Mouse (Mus musculus) lung, postnatal 0 days (tissue): ENCODE measurements at regions not wholly inside any gene's neighbourhood (a gene's known extent, or its start where the extent isn't known, plus 50 kb on each side); places are given as distances from the start of the nearest gene placed in this dataset.

Source experiments
- ATAC-seq: fragments of 200-750 bp; cut with Nextera tagmentation; 2 replicates; pipeline ENCODE4 v1.8.0; 2017; ENCODE audit warnings: moderate library complexity
- DNase-seq: peaks from one replicate; pipeline ENCODE4 v3.0.0-alpha.2; 2016; ENCODE audit warnings: low spot score
- H3K27ac ChIP-seq: fragments of 300-500 bp; sonication (generic); 2 replicates; pipeline ENCODE4 v1.5.1; 2014; ENCODE audit warnings: antibody characterized with exemption, mild to moderate bottlenecking, low read length, mixed read lengths
- H3K27me3 ChIP-seq: fragments of 300-500 bp; sonication (generic); replicated peaks from 2 replicates; pipeline ENCODE4 v1.6.1; 2014; ENCODE audit warnings: low read length, mixed read lengths; ENCODE audit not compliant: insufficient read depth
- H3K36me3 ChIP-seq: fragments of 300-500 bp; sonication (generic); 2 replicates; pipeline ENCODE4 v1.6.1; 2014; ENCODE audit warnings: low read length, mixed read lengths; ENCODE audit not compliant: insufficient read depth
- H3K4me1 ChIP-seq: fragments of 300-500 bp; sonication (generic); 2 replicates; pipeline ENCODE4 v1.6.1; 2014; ENCODE audit warnings: antibody characterized with exemption, low read depth, low read length, mixed read lengths; ENCODE audit not compliant: insufficient read depth
- H3K4me2 ChIP-seq: fragments of 300-500 bp; sonication (generic); replicated peaks from 2 replicates; pipeline ENCODE4 v1.6.1; 2014; ENCODE audit warnings: low read depth, mild to moderate bottlenecking, low read length, moderate library complexity, mixed read lengths
- H3K4me3 ChIP-seq: fragments of 300-500 bp; sonication (generic); 2 replicates; pipeline ENCODE4 v1.5.1; 2014; ENCODE audit warnings: low read depth, low read length
- H3K9ac ChIP-seq: fragments of 300-500 bp; sonication (generic); replicated peaks from 2 replicates; pipeline ENCODE4 v1.6.1; 2014; ENCODE audit warnings: low read depth, mild to moderate bottlenecking
- H3K9me3 ChIP-seq: fragments of 300-500 bp; sonication (generic); 2 replicates; pipeline ENCODE4 v1.6.1; 2016; ENCODE audit warnings: low read length, mixed read lengths
- CTCF ChIP-seq: IDR thresholded peaks from 2 replicates; pipeline ENCODE4 v1.5.1; 2016; ENCODE audit warnings: antibody characterized with exemption, mild to moderate bottlenecking
- EP300 ChIP-seq: IDR thresholded peaks from 2 replicates; pipeline ENCODE4 v1.6.1; 2016; ENCODE audit warnings: antibody characterized with exemption, mild to moderate bottlenecking, control low read depth
- WGBS: fragments of 180-500 bp; shearing (Covaris S2); extraction: QIAGEN DNeasy Blood & Tissue Kit; methylation state at CpG from one replicate; pipeline ENCODE4 v1.1.7; 2014; 5-methylcytosine and 5-hydroxymethylcytosine counted together

- peak; percentile 73 for DNase-seq
- peak; percentile 64 for TF ChIP-seq CTCF
- peak; percentile 42; the same call in 1 of the 2 replicates for TF ChIP-seq EP300
- Histone ChIP-seq H3K4me2 (no peak overlapping the region), H3K9ac (no peak overlapping the region), H3K27me3 (no peaks in the 10 kb centered on the region), H3K9me3 (no peaks in the 10 kb centered on the region), H3K36me3 (no peaks in the 10 kb centered on the region), H3K27ac (no peak overlapping the region), H3K4me3 (no peak overlapping the region), H3K4me1 (peaks cover 9% of the 10 kb centered on the region; the same call in 1 of the 2 replicates)
- 32% methylated on average over 2 of the region's 2 CpGs for WGBS
- peak; percentile 78 for ATAC-seq
Measured at GRCm38 (mm10) chr13:107873244-107873667, 171.0 kb upstream of the Smim15 start.

GRCm38 (mm10) chr13:107872574-107872973 is 171.7 kb upstream of the Smim15 start:
- peaks cover 9% of the 10 kb centered on the region; the same call in 1 of the 2 replicates for H3K4me1 ChIP-seq
- DNase-seq (no peak), ATAC-seq (no peak)
- no peak overlapping the region for H3K9ac ChIP-seq
- TF ChIP-seq EP300 (no peak), CTCF (no peak)
- H3K9me3 ChIP-seq: no peaks in the 10 kb centered on the region
- whole genome bisulfite sequencing: 69% methylated on average over 8 of the region's 8 CpGs
- H3K36me3 ChIP-seq: no peaks in the 10 kb centered on the region
- H3K4me2 ChIP-seq: no peak overlapping the region
- H3K4me3 ChIP-seq: no peak overlapping the region
- H3K27ac ChIP-seq: no peak overlapping the region
- H3K27me3 ChIP-seq: no peaks in the 10 kb centered on the region

- no peak for TF ChIP-seq EP300
- no peak for TF ChIP-seq CTCF
- no peak for DNase-seq
- ATAC-seq: no peak
- Histone ChIP-seq H3K4me2 (no peak overlapping the region), H3K27ac (no peak overlapping the region), H3K4me3 (no peak overlapping the region), H3K27me3 (no peaks in the 10 kb centered on the region), H3K9ac (no peak overlapping the region), H3K36me3 (no peaks in the 10 kb centered on the region), H3K4me1 (peaks cover 9% of the 10 kb centered on the region; the same call in 1 of the 2 replicates), H3K9me3 (no peaks in the 10 kb centered on the region)
- 74% methylated on average over 10 of the region's 10 CpGs for WGBS
Measured at GRCm38 (mm10) chr13:107872137-107872536, 172.1 kb upstream of the Smim15 start.

GRCm38 (mm10) chr13:107868906-107869305 is 175.3 kb upstream of the Smim15 start:
- H3K4me2 ChIP-seq: no peak overlapping the region
- H3K9me3 ChIP-seq: no peaks in the 10 kb centered on the region
- no peaks in the 10 kb centered on the region for H3K27me3 ChIP-seq
- H3K27ac ChIP-seq: no peak overlapping the region
- TF ChIP-seq EP300: no peak
- no peak for TF ChIP-seq CTCF
- no peak overlapping the region for H3K4me3 ChIP-seq
- no peak for DNase-seq
- H3K9ac ChIP-seq: no peak overlapping the region
- peaks cover 9% of the 10 kb centered on the region; the same call in 1 of the 2 replicates for H3K4me1 ChIP-seq
- ATAC-seq: no peak
- no peaks in the 10 kb centered on the region for H3K36me3 ChIP-seq
- 54% methylated on average over 7 of the region's 7 CpGs for WGBS

- ATAC-seq (no peak), DNase-seq (no peak)
- no peak overlapping the region for H3K4me3 ChIP-seq
- H3K4me1 ChIP-seq: peaks cover 14% of the 10 kb centered on the region; the same call in 1 of the 2 replicates
- no peaks in the 10 kb centered on the region for H3K36me3 ChIP-seq
- H3K4me2 ChIP-seq: no peak overlapping the region
- no peaks in the 10 kb centered on the region for H3K27me3 ChIP-seq
- no peaks in the 10 kb centered on the region for H3K9me3 ChIP-seq
- H3K9ac ChIP-seq: no peak overlapping the region
- 87% methylated on average over 4 of the region's 4 CpGs for WGBS
- no peak for TF ChIP-seq CTCF
- no peak for TF ChIP-seq EP300
- no peak overlapping the region for H3K27ac ChIP-seq
Measured at GRCm38 (mm10) chr13:107866825-107867224, 177.4 kb upstream of the Smim15 start.

- H3K27ac ChIP-seq: no peak overlapping the region
- H3K36me3 ChIP-seq: no peaks in the 10 kb centered on the region
- TF ChIP-seq CTCF (no peak), EP300 (no peak)
- H3K27me3 ChIP-seq: no peaks in the 10 kb centered on the region
- peak; percentile 38 for ATAC-seq
- no peak overlapping the region for H3K4me2 ChIP-seq
- DNase-seq: peak; percentile 37
- no peak overlapping the region for H3K9ac ChIP-seq
- 37% methylated on average over 11 of the region's 11 CpGs for WGBS
- H3K4me1 ChIP-seq: peaks cover 14% of the 10 kb centered on the region; the same call in 1 of the 2 replicates
- no peak overlapping the region for H3K4me3 ChIP-seq
- no peaks in the 10 kb centered on the region for H3K9me3 ChIP-seq
Measured at GRCm38 (mm10) chr13:107862793-107863654, 181.2 kb upstream of the Smim15 start.
